Mouse (Mus musculus) kidney, adult 2 months (tissue): Measurements from ENCODE around the gene Micall1.

Experiments
- CTCF ChIP-seq: fragments of 200-500 bp; conservative IDR thresholded peaks from 2 replicates; pipeline ENCODE4 v1.5.1; 2011; ENCODE audit warnings: low read depth, mild to moderate bottlenecking, control low read depth, low read length, moderate library complexity, mixed read lengths; ENCODE audit not compliant: insufficient read depth, insufficient read length
- POLR2A ChIP-seq: fragments of 200-500 bp; IDR thresholded peaks from one replicate; pipeline ENCODE4 v1.6.1; 2011; ENCODE audit warnings: low read depth, low read length, control low read depth

DNA sequence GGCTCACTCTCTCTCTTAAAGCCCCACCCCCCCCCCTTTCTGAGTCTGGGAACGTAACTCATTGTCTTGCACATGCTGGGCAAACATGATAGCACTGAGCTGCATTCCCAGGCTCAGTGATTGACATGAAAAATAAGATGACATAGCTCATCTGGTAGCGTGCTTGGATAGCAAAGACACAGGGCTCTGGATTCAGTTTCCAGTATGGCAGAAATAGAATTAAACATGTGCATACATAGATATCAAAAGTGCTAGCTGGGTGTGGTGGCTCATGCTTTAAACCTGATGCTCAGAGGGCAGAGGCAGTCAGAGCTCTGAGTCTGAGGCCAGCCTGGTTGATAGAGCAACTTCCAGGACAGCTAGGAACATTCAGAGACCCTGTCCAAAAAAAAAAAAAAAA lies 2.9 kb upstream of the Micall1 start:
- TF ChIP-seq CTCF, result no peak
- TF ChIP-seq POLR2A, result no peak
